Mouse (Mus musculus): ENCODE measurements around the gene Sh3bp1. TPM values are rescaled to one million over a fixed set of nuclear protein-coding genes. Genes with fewer than 3 reads are reported as not detected.
A peak's percentile ranks its signal among the peaks of the same experiment; 100 is the strongest.

Sh3bp1 gene
- polyA plus RNA-seq, 1 experiment from 2014 or later = 17.7 TPM

GRCm38 (mm10) chr15:78947657-78948056 is 48.1 kb downstream of the Sh3bp1 start, which contains the start of gene Triobp:
Gene Triobp (plus strand): TSS chr15:78947724.
- H3K9me3 ChIP-seq (replicated peaks) = no peaks in the 10 kb centered on the region
- peaks cover 41% of the 10 kb centered on the region for H3K27me3 ChIP-seq
- peak; percentile 75 for DNase-seq
- H3K27ac ChIP-seq = no peak within 1 kb of the TSS
- H3K4me2 ChIP-seq = peak within 1 kb of the TSS; percentile 65
- peak within 1 kb of the TSS; percentile 45; the same call in 1 of the 2 replicates for H3K9ac ChIP-seq
- WGBS (ENCODE audit: insufficient replicate concordance) = under 1% methylated on average over 24 of the region's 24 CpGs
- H3K4me1 ChIP-seq (replicated peaks) = peaks cover 25% of the 10 kb centered on the region
- ATAC-seq (ENCODE audit: low read depth) = peak; percentile 88
- peak within 1 kb of the TSS; percentile 38 for H3K4me3 ChIP-seq (replicated peaks)
- no peaks in the 10 kb centered on the region for H3K36me3 ChIP-seq

GRCm38 (mm10) chr15:78948152-78948725 is 48.7 kb downstream of the Sh3bp1 start:
- Histone ChIP-seq H3K4me2 (peak overlapping the region; percentile 65), H3K9ac (peak overlapping the region; percentile 45; the same call in 1 of the 2 replicates), H3K27me3 (peaks cover 41% of the 10 kb centered on the region), H3K4me1 (replicated peaks) (peaks cover 20% of the 10 kb centered on the region), H3K36me3 (no peaks in the 10 kb centered on the region), H3K27ac (no peak overlapping the region), H3K9me3 (replicated peaks) (no peaks in the 10 kb centered on the region), H3K4me3 (replicated peaks) (peak overlapping the region; percentile 38)
- WGBS (ENCODE audit: insufficient replicate concordance) = 11% methylated on average over 11 of the region's 11 CpGs
- DNase-seq = no peak
- no peak for ATAC-seq (ENCODE audit: low read depth)

GRCm38 (mm10) chr15:78948883-78949282 is 49.3 kb downstream of the Sh3bp1 start:
- Histone ChIP-seq H3K9ac (no peak overlapping the region), H3K9me3 (replicated peaks) (no peaks in the 10 kb centered on the region), H3K4me1 (replicated peaks) (peaks cover 20% of the 10 kb centered on the region), H3K4me2 (no peak overlapping the region), H3K27ac (no peak overlapping the region), H3K36me3 (no peaks in the 10 kb centered on the region), H3K4me3 (replicated peaks) (no peak overlapping the region), H3K27me3 (peaks cover 41% of the 10 kb centered on the region)
- WGBS (ENCODE audit: insufficient replicate concordance) = 87% methylated on average over 3 of the region's 3 CpGs
- no peak for ATAC-seq (ENCODE audit: low read depth)
- no peak for DNase-seq

- no peak overlapping the region for H3K4me2 ChIP-seq
- H3K36me3 ChIP-seq = no peaks in the 10 kb centered on the region
- H3K27me3 ChIP-seq = 0 out of 2 replicates have a peak, but pooled peaks cover 3% of the 10 kb centered on the region
- H3K4me3 ChIP-seq (replicated peaks) = no peak overlapping the region
- H3K27ac ChIP-seq = no peak overlapping the region
- no peaks in the 10 kb centered on the region for H3K9me3 ChIP-seq (replicated peaks)
- H3K9ac ChIP-seq = no peak overlapping the region
- no peak for ATAC-seq (ENCODE audit: low read depth)
- 44% methylated on average over 3 of the region's 3 CpGs for WGBS (ENCODE audit: insufficient replicate concordance)
- DNase-seq = no peak
- H3K4me1 ChIP-seq (replicated peaks) = no peaks in the 10 kb centered on the region
Measured at GRCm38 (mm10) chr15:78955663-78956062, 56.1 kb downstream of the Sh3bp1 start.

GRCm38 (mm10) chr15:78956351-78956750 is 56.8 kb downstream of the Sh3bp1 start:
- WGBS (ENCODE audit: insufficient replicate concordance) = 58% methylated on average over 4 of the region's 4 CpGs
- no peaks in the 10 kb centered on the region for H3K9me3 ChIP-seq (replicated peaks)
- no peak overlapping the region for H3K9ac ChIP-seq
- no peak for ATAC-seq (ENCODE audit: low read depth)
- H3K27me3 ChIP-seq = 0 out of 2 replicates have a peak, but pooled peaks cover 3% of the 10 kb centered on the region
- no peaks in the 10 kb centered on the region for H3K4me1 ChIP-seq (replicated peaks)
- no peaks in the 10 kb centered on the region for H3K36me3 ChIP-seq
- H3K4me3 ChIP-seq (replicated peaks) = no peak overlapping the region
- no peak overlapping the region for H3K4me2 ChIP-seq
- no peak overlapping the region for H3K27ac ChIP-seq
- DNase-seq = no peak

- no peak overlapping the region for H3K4me3 ChIP-seq (replicated peaks)
- H3K4me1 ChIP-seq (replicated peaks) = no peaks in the 10 kb centered on the region
- H3K9ac ChIP-seq = no peak overlapping the region
- no peaks in the 10 kb centered on the region for H3K36me3 ChIP-seq
- WGBS (ENCODE audit: insufficient replicate concordance) = 49% methylated on average over 15 of the region's 15 CpGs
- no peak overlapping the region for H3K27ac ChIP-seq
- H3K9me3 ChIP-seq (replicated peaks) = no peaks in the 10 kb centered on the region
- 0 out of 2 replicates have a peak, but pooled peaks cover 3% of the 10 kb centered on the region for H3K27me3 ChIP-seq
- no peak for DNase-seq
- ATAC-seq (ENCODE audit: low read depth) = no peak
- no peak overlapping the region for H3K4me2 ChIP-seq
Measured at GRCm38 (mm10) chr15:78957021-78957420, 57.5 kb downstream of the Sh3bp1 start.

GRCm38 (mm10) chr15:78959537-78959936 is 60.0 kb downstream of the Sh3bp1 start:
- H3K4me2 ChIP-seq = no peak overlapping the region
- no peak overlapping the region for H3K4me3 ChIP-seq (replicated peaks)
- DNase-seq (no peak), ATAC-seq (ENCODE audit: low read depth) (no peak)
- H3K4me1 ChIP-seq (replicated peaks) = no peaks in the 10 kb centered on the region
- H3K9me3 ChIP-seq (replicated peaks) = no peaks in the 10 kb centered on the region
- WGBS (ENCODE audit: insufficient replicate concordance) = 76% methylated on average over 11 of the region's 11 CpGs
- no peak overlapping the region for H3K27ac ChIP-seq
- no peak overlapping the region for H3K9ac ChIP-seq
- 0 out of 2 replicates have a peak, but pooled peaks cover 3% of the 10 kb centered on the region for H3K27me3 ChIP-seq
- H3K36me3 ChIP-seq = no peaks in the 10 kb centered on the region

- Histone ChIP-seq H3K4me2 (no peak overlapping the region), H3K27ac (no peak overlapping the region), H3K4me3 (replicated peaks) (no peak overlapping the region), H3K36me3 (no peaks in the 10 kb centered on the region), H3K9ac (no peak overlapping the region), H3K9me3 (replicated peaks) (no peaks in the 10 kb centered on the region), H3K27me3 (0 out of 2 replicates have a peak, but pooled peaks cover 3% of the 10 kb centered on the region), H3K4me1 (replicated peaks) (no peaks in the 10 kb centered on the region)
- DNase-seq = no peak
- 50% methylated on average over 4 of the region's 4 CpGs for WGBS (ENCODE audit: insufficient replicate concordance)
- ATAC-seq (ENCODE audit: low read depth) = no peak
Measured at GRCm38 (mm10) chr15:78960088-78960487, 60.5 kb downstream of the Sh3bp1 start.

Small RNAs within 50 kb of the gene (microRNA-seq; reads per million reads assigned to microRNA genes)
- not detected for gene Mir6955

Other genes starting within 250 kb of the Sh3bp1 start
- 0.01 TPM in 1 of 2 replicates, not detected in the other for gene Elfn2, start 181.0 kb upstream of the Sh3bp1 start, polyA plus RNA-seq (2015; fragmentation: Nextera tagmentation; extraction: Ambion mirVana)
- 7.0 and 7.2 TPM in 2 replicates for gene Mfng, start 126.3 kb upstream of the Sh3bp1 start, polyA plus RNA-seq (2015; fragmentation: Nextera tagmentation; extraction: Ambion mirVana)
- 1.1 and 1.3 TPM in 2 replicates for gene Card10, start 96.7 kb upstream of the Sh3bp1 start, polyA plus RNA-seq (2015; fragmentation: Nextera tagmentation; extraction: Ambion mirVana)
- gene Cdc42ep1, start 57.1 kb upstream of the Sh3bp1 start, polyA plus RNA-seq (2015; fragmentation: Nextera tagmentation; extraction: Ambion mirVana) = 9.5 and 10.8 TPM in 2 replicates
- 10.0 and 13.7 TPM in 2 replicates for gene Lgals2, start 44.2 kb upstream of the Sh3bp1 start, polyA plus RNA-seq (2015; fragmentation: Nextera tagmentation; extraction: Ambion mirVana)
- gene Gga1, start 22.6 kb upstream of the Sh3bp1 start, polyA plus RNA-seq (2015; fragmentation: Nextera tagmentation; extraction: Ambion mirVana) = 20.7 and 23.7 TPM in 2 replicates
- gene Gm49510, start 101 bp upstream of the Sh3bp1 start, polyA plus RNA-seq (2015; fragmentation: Nextera tagmentation; extraction: Ambion mirVana) = 0.15 and 0.16 TPM in 2 replicates
- gene Pdxp, start 14.2 kb downstream of the Sh3bp1 start, polyA plus RNA-seq (2015; fragmentation: Nextera tagmentation; extraction: Ambion mirVana) = 6.9 and 7.4 TPM in 2 replicates
- gene Lgals1, start 27.0 kb downstream of the Sh3bp1 start, polyA plus RNA-seq (2015; fragmentation: Nextera tagmentation; extraction: Ambion mirVana) = 683 and 710 TPM in 2 replicates
- 45.6 and 48.9 TPM in 2 replicates for gene Nol12, start 35.2 kb downstream of the Sh3bp1 start, polyA plus RNA-seq (2015; fragmentation: Nextera tagmentation; extraction: Ambion mirVana)
- gene Triobp, start 48.0 kb downstream of the Sh3bp1 start, polyA plus RNA-seq (2015; fragmentation: Nextera tagmentation; extraction: Ambion mirVana) = 12.9 and 18.8 TPM in 2 replicates
- 85.3 and 101 TPM in 2 replicates for gene H1f0, start 128.7 kb downstream of the Sh3bp1 start, polyA plus RNA-seq (2015; fragmentation: Nextera tagmentation; extraction: Ambion mirVana)
- gene Galr3, start 142.1 kb downstream of the Sh3bp1 start, polyA plus RNA-seq (2015; fragmentation: Nextera tagmentation; extraction: Ambion mirVana) = 0.13 and 0.20 TPM in 2 replicates
- 47.9 and 49.6 TPM in 2 replicates for gene Ankrd54, start 163.1 kb downstream of the Sh3bp1 start, polyA plus RNA-seq (2015; fragmentation: Nextera tagmentation; extraction: Ambion mirVana)
- 171 and 185 TPM in 2 replicates for gene Eif3l, start 175.4 kb downstream of the Sh3bp1 start, polyA plus RNA-seq (2015; fragmentation: Nextera tagmentation; extraction: Ambion mirVana)
- 1.0 and 1.2 TPM in 2 replicates for gene Micall1, start 209.1 kb downstream of the Sh3bp1 start, polyA plus RNA-seq (2015; fragmentation: Nextera tagmentation; extraction: Ambion mirVana)
- gene Polr2f, start 241.2 kb downstream of the Sh3bp1 start, polyA plus RNA-seq (2015; fragmentation: Nextera tagmentation; extraction: Ambion mirVana) = 233 and 235 TPM in 2 replicates
- gene 1700088E04Rik, start 241.5 kb downstream of the Sh3bp1 start, polyA plus RNA-seq (2015; fragmentation: Nextera tagmentation; extraction: Ambion mirVana) = 0.61 and 0.74 TPM in 2 replicates